Mouse (Mus musculus) liver, embryonic 14 days (tissue): ENCODE measurements around the gene Hsbp1. TPM values are rescaled to one million over a fixed set of nuclear protein-coding genes. Genes with fewer than 3 reads are reported as not detected.

ENCODE experiments used
- polyA plus RNA-seq: library from polyadenylated mRNA; depleted of rRNA; stranded (reverse); fragments of >200 nt; gene quantifications from 2 replicates; pipeline ENCODE4 v1.2.3, GENCODE M21; 2012; rRNA removed

Hsbp1 gene
- 54.2 and 57.4 TPM in 2 replicates for polyA plus RNA-seq

DNA sequence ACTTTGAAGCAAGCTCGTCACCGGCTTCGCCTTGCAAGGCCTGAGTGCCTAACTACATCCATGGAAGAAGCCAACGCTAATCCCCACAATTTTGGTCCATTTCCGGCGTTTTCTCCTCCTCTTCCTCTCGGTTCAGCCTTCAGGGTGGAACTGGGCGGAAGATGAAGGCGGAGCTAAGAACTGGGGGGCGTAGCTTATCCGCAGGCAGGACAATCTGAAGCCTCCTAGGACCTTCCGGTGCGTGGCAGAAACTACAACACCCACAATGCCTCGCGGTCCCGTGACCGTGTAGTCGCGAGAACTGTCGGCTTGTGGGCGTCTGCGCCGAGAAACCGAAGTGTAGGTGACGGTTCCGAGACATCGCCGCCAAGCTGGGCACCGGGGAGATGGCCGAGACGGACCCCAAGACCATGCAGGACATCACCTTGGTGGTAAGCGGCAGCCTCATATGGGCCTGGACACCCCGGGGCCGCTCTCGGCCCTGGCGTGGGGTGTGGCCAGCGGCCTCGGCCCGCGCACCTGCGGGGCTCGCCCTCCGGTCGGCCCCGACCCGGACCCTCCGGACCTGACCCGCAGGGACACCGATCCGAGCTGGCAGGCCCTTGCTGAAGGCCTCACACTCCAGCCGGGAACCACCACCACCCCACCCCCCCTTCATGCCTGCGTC is at the start of gene Hsbp1:
TSS of gene Hsbp1 (plus strand) at position 299 of the 667 bp plus-strand sequence.

GRCm38 (mm10) chr8:119394524-119395026 is 50.3 kb downstream of the Hsbp1 start, which contains the start of gene Mlycd:
Gene Mlycd, plus strand, starts transcription at chr8:119394878.

Other genes with a start within 250 kb of the Hsbp1 start
- gene Mlycd, start 50.4 kb downstream of the Hsbp1 start, polyA plus RNA-seq: 5.1 and 5.6 TPM in 2 replicates
- gene Osgin1, start 89.6 kb downstream of the Hsbp1 start, polyA plus RNA-seq: 15.8 and 17.9 TPM in 2 replicates
- 0.05 TPM in 2 replicates for gene Necab2, start 102.2 kb downstream of the Hsbp1 start, polyA plus RNA-seq
- 0.01 TPM in 1 of 2 replicates, not detected in the other for gene Slc38a8, start 157.2 kb downstream of the Hsbp1 start, polyA plus RNA-seq
- gene Mbtps1, start 214.2 kb downstream of the Hsbp1 start, polyA plus RNA-seq: 21.2 and 25.1 TPM in 2 replicates
- gene Hsdl1, start 230.7 kb downstream of the Hsbp1 start, polyA plus RNA-seq: 7.5 and 8.0 TPM in 2 replicates
- 0.03 and 0.05 TPM in 2 replicates for gene Dnaaf1, start 230.7 kb downstream of the Hsbp1 start, polyA plus RNA-seq